Mouse (Mus musculus): Measurements from ENCODE around the gene Swap70. TPM values are rescaled to one million over a fixed set of nuclear protein-coding genes. Genes with fewer than 3 reads are reported as not detected.
"Not testable (repeated sequence)": the region's sequence is repeated elsewhere in the genome, so short reads cannot be mapped to it uniquely, and the experiment has no call there.

The Swap70 gene
- polyA plus RNA-seq, 1 experiment, result 9.8 TPM

DNA sequence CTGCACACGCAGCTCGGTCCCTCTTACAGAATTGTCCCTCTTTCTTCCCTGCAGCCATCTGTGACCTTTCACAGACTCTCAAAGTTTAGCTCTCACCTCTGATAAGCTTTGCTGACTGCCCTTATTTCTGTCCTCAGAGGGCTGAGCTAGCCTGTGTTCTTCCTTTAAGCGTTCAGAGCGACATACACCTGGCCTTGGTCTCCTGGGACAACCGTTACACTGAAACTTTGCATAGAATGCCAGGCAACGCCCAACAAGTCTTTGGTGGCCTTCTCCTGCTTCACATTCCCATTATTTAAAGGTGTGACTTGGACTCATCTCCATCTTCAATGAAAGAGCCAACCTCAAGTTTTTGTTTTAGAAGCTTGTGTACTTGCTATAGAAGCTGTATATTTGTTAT, 13.2 kb upstream of the Swap70 start:
- Histone ChIP-seq H3K27ac (ENCODE audit: insufficient read depth, low read length) (no peak overlapping the region), H3K4me1 (ENCODE audit: control insufficient read depth, insufficient read depth, low read length) (no peaks in the 10 kb centered on the region), H3K4me3 (ENCODE audit: insufficient read depth, low read length) (no peak overlapping the region)
- TF ChIP-seq CTCF (IDR thresholded peaks at IDR 0.05; ENCODE audit: extremely low read depth, insufficient read depth, low read length) (no peak), POLR2A (IDR thresholded peaks at IDR 0.05; ENCODE audit: extremely low read depth, insufficient read depth, low read length) (no peak)

GRCm38 (mm10) chr7:110209422-110209821, 12.1 kb upstream of the Swap70 start:
- TF ChIP-seq POLR2A (IDR thresholded peaks at IDR 0.05; ENCODE audit: extremely low read depth, insufficient read depth, low read length), result no peak
- TF ChIP-seq CTCF (IDR thresholded peaks at IDR 0.05; ENCODE audit: extremely low read depth, insufficient read depth, low read length), result no peak
- Histone ChIP-seq H3K4me3 (ENCODE audit: insufficient read depth, low read length) (no peak overlapping the region), H3K4me1 (ENCODE audit: control insufficient read depth, insufficient read depth, low read length) (no peaks in the 10 kb centered on the region), H3K27ac (ENCODE audit: insufficient read depth, low read length) (no peak overlapping the region)

- Histone ChIP-seq H3K4me1 (ENCODE audit: control insufficient read depth, insufficient read depth, low read length) (no peaks in the 10 kb centered on the region), H3K27ac (ENCODE audit: insufficient read depth, low read length) (no peak overlapping the region), H3K4me3 (ENCODE audit: insufficient read depth, low read length) (no peak overlapping the region)
- TF ChIP-seq CTCF (IDR thresholded peaks at IDR 0.05; ENCODE audit: extremely low read depth, insufficient read depth, low read length) (no peak), POLR2A (IDR thresholded peaks at IDR 0.05; ENCODE audit: extremely low read depth, insufficient read depth, low read length) (no peak)
Measured at GRCm38 (mm10) chr7:110211025-110211424, 10.5 kb upstream of the Swap70 start.

- H3K4me1 ChIP-seq (ENCODE audit: control insufficient read depth, insufficient read depth, low read length), result no peaks in the 10 kb centered on the region
- TF ChIP-seq CTCF (IDR thresholded peaks at IDR 0.05; ENCODE audit: extremely low read depth, insufficient read depth, low read length) (no peak), POLR2A (IDR thresholded peaks at IDR 0.05; ENCODE audit: extremely low read depth, insufficient read depth, low read length) (no peak)
Measured at GRCm38 (mm10) chr7:110214882-110215281, 6.6 kb upstream of the Swap70 start.

GRCm38 (mm10) chr7:110221051-110221585, 393 bp upstream of the Swap70 start:
- no peaks in the 10 kb centered on the region for H3K4me1 ChIP-seq (ENCODE audit: control insufficient read depth, insufficient read depth, low read length)
- TF ChIP-seq CTCF (IDR thresholded peaks at IDR 0.05; ENCODE audit: extremely low read depth, insufficient read depth, low read length) (no peak), POLR2A (IDR thresholded peaks at IDR 0.05; ENCODE audit: extremely low read depth, insufficient read depth, low read length) (no peak)
- H3K4me3 ChIP-seq (ENCODE audit: insufficient read depth, low read length), result peak overlapping the region; percentile 58
- H3K27ac ChIP-seq (ENCODE audit: insufficient read depth, low read length), result no peak overlapping the region

More at GRCm38 (mm10) chr7:110214882-110215281, 6.6 kb upstream of the Swap70 start:
- no peak overlapping the region for H3K4me3 ChIP-seq (ENCODE audit: insufficient read depth, low read length)
- H3K27ac ChIP-seq (ENCODE audit: insufficient read depth, low read length), result no peak overlapping the region

GRCm38 (mm10) chr7:110222583-110223182, 1.2 kb downstream of the Swap70 start:
- H3K4me1 ChIP-seq (ENCODE audit: control insufficient read depth, insufficient read depth, low read length), result no peaks in the 10 kb centered on the region
- TF ChIP-seq CTCF (IDR thresholded peaks at IDR 0.05; ENCODE audit: extremely low read depth, insufficient read depth, low read length) (no peak), POLR2A (IDR thresholded peaks at IDR 0.05; ENCODE audit: extremely low read depth, insufficient read depth, low read length) (no peak)
- peak overlapping the region; percentile 58 for H3K4me3 ChIP-seq (ENCODE audit: insufficient read depth, low read length)
- no peak overlapping the region for H3K27ac ChIP-seq (ENCODE audit: insufficient read depth, low read length)

- Histone ChIP-seq H3K27ac (ENCODE audit: insufficient read depth, low read length) (no peak overlapping the region), H3K4me1 (ENCODE audit: control insufficient read depth, insufficient read depth, low read length) (no peaks in the 10 kb centered on the region), H3K4me3 (ENCODE audit: insufficient read depth, low read length) (no peak overlapping the region)
- no peak for TF ChIP-seq POLR2A (IDR thresholded peaks at IDR 0.05; ENCODE audit: extremely low read depth, insufficient read depth, low read length)
- no peak for TF ChIP-seq CTCF (IDR thresholded peaks at IDR 0.05; ENCODE audit: extremely low read depth, insufficient read depth, low read length)
Measured at GRCm38 (mm10) chr7:110223727-110224510, 2.4 kb downstream of the Swap70 start.

- Histone ChIP-seq H3K4me3 (ENCODE audit: insufficient read depth, low read length) (no peak overlapping the region), H3K4me1 (ENCODE audit: control insufficient read depth, insufficient read depth, low read length) (no peaks in the 10 kb centered on the region), H3K27ac (ENCODE audit: insufficient read depth, low read length) (no peak overlapping the region)
- TF ChIP-seq CTCF (IDR thresholded peaks at IDR 0.05; ENCODE audit: extremely low read depth, insufficient read depth, low read length) (no peak), POLR2A (IDR thresholded peaks at IDR 0.05; ENCODE audit: extremely low read depth, insufficient read depth, low read length) (no peak)
Measured at GRCm38 (mm10) chr7:110226484-110226883, 5.0 kb downstream of the Swap70 start.

- Histone ChIP-seq H3K4me1 (ENCODE audit: control insufficient read depth, insufficient read depth, low read length) (no peaks in the 10 kb centered on the region), H3K4me3 (ENCODE audit: insufficient read depth, low read length) (no peak overlapping the region), H3K27ac (ENCODE audit: insufficient read depth, low read length) (no peak overlapping the region)
- TF ChIP-seq CTCF (IDR thresholded peaks at IDR 0.05; ENCODE audit: extremely low read depth, insufficient read depth, low read length), result no peak
- TF ChIP-seq POLR2A (IDR thresholded peaks at IDR 0.05; ENCODE audit: extremely low read depth, insufficient read depth, low read length), result no peak
Measured at GRCm38 (mm10) chr7:110229967-110230366, 8.5 kb downstream of the Swap70 start.

- not testable (repeated sequence) for H3K4me1 ChIP-seq (ENCODE audit: control insufficient read depth, insufficient read depth, low read length); H3K4me3 ChIP-seq (ENCODE audit: insufficient read depth, low read length); H3K27ac ChIP-seq (ENCODE audit: insufficient read depth, low read length)
Measured at GRCm38 (mm10) chr7:110231127-110231526, 9.6 kb downstream of the Swap70 start.

Data from cortical plate, adult 2 months (tissue).